Mouse (Mus musculus): ENCODE data around the gene Krtap1-4.
"Not testable (repeated sequence)": the region's sequence is repeated elsewhere in the genome, so short reads cannot be mapped to it uniquely, and the experiment has no call there.

Gene Krtap1-4

GRCm38 (mm10) chr11:99583245-99583704 lies at the start of gene Krtap1-4:
Krtap1-4 (minus strand) TSS chr11:99583654.
- no peak for DNase-seq (ENCODE audit: low spot score)

GRCm38 (mm10) chr11:99630890-99631289 lies 47.4 kb upstream of the Krtap1-4 start:
- DNase-seq (ENCODE audit: low spot score) = no peak

DNA sequence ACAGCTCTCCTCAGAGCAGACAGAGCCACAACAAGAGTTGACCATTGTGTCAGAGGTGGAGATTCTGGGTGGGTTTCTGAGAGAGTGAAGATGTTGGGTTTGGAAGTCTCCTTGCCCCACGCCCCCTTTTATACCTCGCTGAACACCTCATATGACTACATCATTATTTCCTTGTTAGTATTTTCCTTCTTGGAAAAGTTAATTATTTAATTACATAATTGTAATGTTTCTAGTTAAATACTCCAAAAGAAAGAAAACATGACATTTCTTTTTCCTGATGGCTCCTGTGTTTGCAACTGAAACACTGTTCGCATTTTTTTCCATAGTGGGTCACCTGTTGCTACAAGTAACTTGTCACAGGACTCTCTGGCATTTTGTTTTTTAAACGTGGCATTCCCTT lies 44.7 kb upstream of the Krtap1-4 start, which contains the start of gene Krtap4-1:
Krtap4-1 (minus strand) TSS at position 101 of the 400 bp plus-strand sequence.
- DNase-seq (ENCODE audit: low spot score) = no peak

DNA sequence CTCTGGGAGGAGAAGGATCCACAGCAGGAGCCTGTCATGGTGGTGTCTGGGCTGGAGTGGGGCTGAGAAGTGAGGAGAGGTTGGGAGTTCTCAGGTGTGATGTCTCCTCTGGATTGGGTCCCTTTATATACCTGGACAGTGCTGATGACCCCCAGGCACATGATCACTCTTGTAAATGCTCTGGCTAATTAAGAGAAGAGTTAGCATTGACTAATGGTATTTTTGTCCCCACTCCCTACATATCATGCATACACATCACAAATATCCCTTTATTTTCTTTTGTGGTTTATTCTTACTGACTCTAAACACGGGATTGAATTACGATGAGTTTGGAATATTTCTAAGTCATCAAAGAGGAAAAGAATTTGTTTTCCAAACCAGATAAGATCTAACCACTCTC lies 36.9 kb upstream of the Krtap1-4 start, which contains the start of gene Gm11562:
Gm11562 (minus strand) TSS at position 101 of the 400 bp plus-strand sequence.
- DNase-seq (ENCODE audit: low spot score) = no peak

GRCm38 (mm10) chr11:99614796-99615363 lies 31.4 kb upstream of the Krtap1-4 start, which contains the start of gene Krtap2-4:
Krtap2-4 (minus strand) TSS chr11:99614846.
- no peak for DNase-seq (ENCODE audit: low spot score)

- not testable (repeated sequence) for DNase-seq (ENCODE audit: low spot score)
These were observed 26.6 kb upstream of the Krtap1-4 start, which contains the start of gene Gm11937 for GRCm38 (mm10) chr11:99610089-99610488. Gm11937 (minus strand) TSS chr11:99610189.

- DNase-seq (ENCODE audit: low spot score) = no peak
These were observed 25.7 kb upstream of the Krtap1-4 start for GRCm38 (mm10) chr11:99609126-99609525.

- DNase-seq (ENCODE audit: low spot score) = not testable (repeated sequence)
These were observed 19.8 kb upstream of the Krtap1-4 start, which contains the start of gene Gm11938 for GRCm38 (mm10) chr11:99603208-99603607. Gm11938 (minus strand) TSS chr11:99603308.

- not testable (repeated sequence) for DNase-seq (ENCODE audit: low spot score)
These were observed 14.3 kb upstream of the Krtap1-4 start, which contains the start of gene Krtap9-3 for GRCm38 (mm10) chr11:99597742-99598141. Krtap9-3 (minus strand) TSS chr11:99598105.

- DNase-seq (ENCODE audit: low spot score) = no peak
These were observed 7.5 kb upstream of the Krtap1-4 start, which contains the start of gene Krtap1-3 for GRCm38 (mm10) chr11:99590981-99591380. Krtap1-3 (minus strand) TSS chr11:99591339.

DNA sequence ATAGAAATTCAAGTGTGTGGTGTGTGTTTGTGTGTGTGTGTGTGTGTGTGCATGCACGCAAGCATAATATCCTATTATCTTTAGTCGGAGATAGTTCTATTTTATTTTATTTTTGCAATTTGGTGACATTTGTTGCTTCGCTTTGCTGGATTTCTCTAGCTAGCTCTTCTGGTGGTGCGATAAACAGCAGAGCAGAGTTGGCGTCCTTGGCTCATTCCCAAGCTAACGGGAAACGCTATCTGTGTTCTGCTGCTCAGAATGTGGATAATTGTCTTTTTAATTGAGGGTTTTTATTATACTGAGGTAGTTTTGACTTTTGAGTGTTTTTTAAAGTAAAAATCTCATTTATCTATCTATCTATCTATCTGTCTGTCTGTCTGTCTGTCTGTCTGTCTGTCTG lies 1.6 kb upstream of the Krtap1-4 start:
- no peak for DNase-seq (ENCODE audit: low spot score)

DNA sequence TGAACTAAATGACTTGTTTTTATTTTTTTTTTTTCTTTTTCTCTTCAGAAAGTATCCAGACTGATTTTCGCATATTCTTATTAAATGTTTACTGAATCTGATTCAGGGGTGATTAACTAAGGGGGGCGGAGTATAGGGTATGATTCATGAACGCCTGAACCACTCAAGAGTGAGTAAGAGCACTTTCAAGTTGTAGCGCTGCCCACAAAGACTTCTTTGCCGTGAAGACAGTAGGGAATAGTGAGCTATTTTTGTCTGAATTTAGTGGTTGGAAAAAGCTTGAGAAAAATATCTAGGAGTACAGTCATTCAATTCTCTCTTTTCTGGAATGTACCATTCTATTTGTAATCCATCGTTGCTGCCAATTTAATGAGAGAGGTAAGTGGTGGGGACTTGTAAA lies 1.9 kb downstream of the Krtap1-4 start:
- DNase-seq (ENCODE audit: low spot score) = no peak

DNA sequence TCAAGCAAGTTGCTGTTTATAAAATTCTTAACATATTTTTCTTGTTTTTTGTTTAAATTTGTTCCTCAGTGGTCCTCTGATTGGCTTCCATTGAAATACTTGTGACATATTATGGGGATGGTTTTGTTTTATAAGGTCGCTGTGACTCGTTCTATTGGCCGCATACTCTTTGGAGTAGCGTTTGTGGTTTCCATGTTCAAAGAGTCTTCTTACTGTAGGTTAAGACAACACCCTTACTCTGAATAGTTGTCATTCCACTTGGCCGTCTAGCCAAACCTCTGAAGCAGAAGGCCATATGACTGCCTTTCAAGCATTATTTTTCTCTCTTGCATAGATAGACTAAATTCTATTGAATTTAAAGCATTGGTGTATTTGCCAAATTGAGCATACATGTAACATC lies 2.4 kb downstream of the Krtap1-4 start:
- no peak for DNase-seq (ENCODE audit: low spot score)

DNA sequence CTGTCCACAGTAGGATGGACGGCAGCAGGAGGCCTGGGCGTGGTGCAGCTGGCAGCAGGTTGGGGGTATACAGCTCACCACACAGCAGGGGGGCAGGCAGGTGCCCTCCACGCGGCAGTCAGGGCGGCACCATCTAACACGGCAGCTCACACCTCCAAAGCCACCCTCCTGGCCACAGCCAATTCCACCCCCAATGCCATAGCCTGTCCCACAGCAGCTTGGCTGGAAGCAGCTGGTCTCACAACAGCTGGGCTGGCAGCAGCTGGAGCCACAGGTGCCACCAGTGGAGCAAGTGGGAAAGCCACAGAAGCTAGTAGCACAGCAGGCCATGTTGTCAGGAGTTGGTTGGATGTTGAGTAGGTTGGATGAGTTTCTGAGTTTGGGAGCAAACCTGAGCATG lies 2.8 kb downstream of the Krtap1-4 start, which contains the start of gene Krtap1-5:
Krtap1-5 (minus strand) TSS at position 381 of the 400 bp plus-strand sequence.
- DNase-seq (ENCODE audit: low spot score) = no peak

DNA sequence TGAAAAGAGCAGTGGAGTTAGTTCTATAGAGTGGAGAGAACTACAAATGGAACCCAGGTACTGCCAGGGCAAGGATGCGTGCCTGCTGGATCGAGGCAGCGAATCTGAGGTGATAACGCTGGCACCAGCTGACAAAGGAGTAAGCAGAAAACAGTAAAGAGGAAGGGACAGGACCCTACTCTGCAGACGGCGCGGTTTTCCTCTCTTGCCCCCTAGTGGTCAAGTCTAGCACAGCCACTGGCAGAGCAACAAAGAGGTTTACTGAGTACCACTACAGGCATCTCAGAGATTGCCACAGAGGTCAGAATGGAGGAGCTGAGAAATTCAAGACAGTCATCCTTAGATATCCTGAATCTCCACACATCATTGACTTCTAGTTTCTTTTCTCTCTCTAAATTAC lies 9.3 kb downstream of the Krtap1-4 start:
- peak; percentile 56 for DNase-seq (ENCODE audit: low spot score)

DNA sequence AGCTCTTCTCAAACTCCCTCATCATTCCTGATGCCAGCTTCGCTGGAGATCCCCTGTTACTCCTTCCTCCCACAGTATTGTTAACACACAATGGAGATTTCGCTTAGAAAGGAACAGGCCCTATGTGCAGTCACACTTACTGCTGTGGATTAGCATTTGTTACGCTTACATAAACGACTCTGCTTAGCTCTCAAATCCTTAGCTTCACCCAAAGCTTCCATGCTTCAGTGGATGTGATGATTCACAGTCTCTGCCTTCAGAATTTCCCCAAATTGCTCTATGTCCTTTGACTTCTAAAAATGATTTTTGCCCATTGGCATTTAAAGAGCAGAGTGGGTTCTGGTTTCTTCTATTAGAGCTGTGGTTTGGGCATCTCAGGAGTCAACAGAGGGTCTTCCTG lies 10.3 kb downstream of the Krtap1-4 start:
- no peak for DNase-seq (ENCODE audit: low spot score)

DNA sequence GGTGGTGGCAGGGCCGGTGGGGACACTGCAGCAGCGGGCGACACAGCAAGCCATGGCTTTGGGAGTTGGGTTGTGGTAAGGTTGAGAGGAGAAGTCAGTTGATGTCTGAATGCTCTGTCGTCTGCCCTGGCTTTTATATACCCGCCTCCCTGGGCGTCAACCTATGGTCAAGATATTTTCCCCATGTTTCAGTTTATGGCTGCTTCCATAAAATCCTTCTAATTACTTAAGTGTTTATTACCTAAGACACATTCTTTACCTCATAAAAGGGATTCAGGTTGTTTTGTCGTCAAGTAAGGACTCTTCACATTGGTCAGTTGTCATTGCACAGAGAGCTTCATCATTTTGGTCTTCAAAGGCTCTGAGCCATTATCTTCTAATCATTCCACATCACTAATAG lies 16.9 kb downstream of the Krtap1-4 start, which contains the start of gene Krtap3-1:
Krtap3-1 (minus strand) TSS at position 101 of the 400 bp plus-strand sequence.
- no peak for DNase-seq (ENCODE audit: low spot score)

DNA sequence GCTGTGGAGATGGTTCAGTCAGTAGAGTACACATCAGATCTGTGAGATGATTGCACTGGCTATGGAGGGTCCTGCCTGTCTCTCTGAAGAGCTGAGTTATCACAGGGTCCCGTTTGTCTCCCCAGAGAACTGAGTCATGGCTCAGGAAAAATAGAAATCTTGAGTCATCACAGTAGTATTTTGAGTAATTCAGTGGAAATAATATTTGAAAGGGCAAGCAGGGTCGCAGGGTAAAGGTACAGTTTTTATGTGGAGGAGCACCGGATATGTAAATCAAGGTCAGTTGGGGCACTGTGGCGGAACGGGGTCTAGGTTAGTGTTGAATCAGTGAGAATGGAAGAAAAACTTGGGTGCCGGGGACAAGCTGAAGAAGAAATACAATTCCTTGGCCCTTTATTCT lies 20.9 kb downstream of the Krtap1-4 start:
- no peak for DNase-seq (ENCODE audit: low spot score)

DNA sequence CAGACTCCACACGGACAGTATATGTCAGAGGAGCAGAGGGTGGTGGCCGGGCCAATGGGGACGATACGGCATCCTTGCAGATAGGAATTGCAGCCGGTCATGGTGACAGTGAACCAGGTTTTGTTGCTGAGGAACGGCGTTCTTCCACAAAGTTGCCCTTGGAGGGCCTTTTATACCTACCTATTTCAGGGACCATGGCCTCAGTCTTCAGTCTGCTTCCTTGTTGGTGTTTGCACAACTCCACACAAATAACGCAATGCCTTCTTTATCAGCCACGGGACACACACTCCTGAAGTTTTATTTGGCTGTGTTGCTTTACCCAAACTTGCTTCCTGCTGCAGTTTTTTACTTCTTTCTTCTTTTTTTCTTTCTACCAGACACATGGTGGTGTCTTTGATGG lies 24.1 kb downstream of the Krtap1-4 start, which contains the start of gene Gm11939:
Gm11939 (minus strand) TSS at position 101 of the 400 bp plus-strand sequence.
- no peak for DNase-seq (ENCODE audit: low spot score)

GRCm38 (mm10) chr11:99557976-99558745 lies 25.3 kb downstream of the Krtap1-4 start:
- no peak for DNase-seq (ENCODE audit: low spot score)

- no peak for DNase-seq (ENCODE audit: low spot score)
These were observed 26.7 kb downstream of the Krtap1-4 start, which contains the start of gene Krtap3-2 for GRCm38 (mm10) chr11:99556753-99557152. Krtap3-2 (minus strand) TSS chr11:99556853.

- DNase-seq (ENCODE audit: low spot score) = no peak
These were observed 27.3 kb downstream of the Krtap1-4 start for GRCm38 (mm10) chr11:99556195-99556594.

All from yolk sac, embryonic 10.5 days (tissue).